Mouse (Mus musculus) hindbrain, embryonic 16.5 days (tissue): Measurements from ENCODE around the gene Ubac1. TPM values are rescaled to one million over a fixed set of nuclear protein-coding genes. Genes with fewer than 3 reads are reported as not detected.
A peak's percentile ranks its signal among the peaks of the same experiment; 100 is the strongest.

Experiments
- ATAC-seq: fragments of 200-750 bp; cut with Nextera tagmentation; 2 replicates; pipeline ENCODE4 v1.8.0; 2017; ENCODE audit warnings: moderate TSS enrichment, moderate library complexity
- H3K27ac ChIP-seq: fragments of 300-500 bp; sonication (generic); 2 replicates; pipeline ENCODE4 v1.5.1; 2014; ENCODE audit warnings: low read depth, mild to moderate bottlenecking, control low read depth, low read length, moderate library complexity
- H3K27me3 ChIP-seq: fragments of 300-500 bp; sonication (generic); replicated peaks from 2 replicates; pipeline ENCODE4 v1.6.1; 2014; ENCODE audit warnings: low read length; ENCODE audit not compliant: control insufficient read depth, insufficient read depth
- H3K36me3 ChIP-seq: fragments of 300-500 bp; sonication (generic); 2 replicates; pipeline ENCODE4 v1.6.1; 2014; ENCODE audit warnings: mild to moderate bottlenecking, low read length, moderate library complexity, mixed read lengths; ENCODE audit not compliant: control insufficient read depth, insufficient read depth
- H3K4me1 ChIP-seq: fragments of 300-500 bp; sonication (generic); 2 replicates; pipeline ENCODE4 v1.6.1; 2014; ENCODE audit warnings: low read depth, low read length; ENCODE audit not compliant: control insufficient read depth, insufficient read depth
- H3K4me2 ChIP-seq: fragments of 300-500 bp; sonication (generic); 2 replicates; pipeline ENCODE4 v1.6.1; 2014; ENCODE audit warnings: mild to moderate bottlenecking, low read length, control low read depth, moderate library complexity
- H3K4me3 ChIP-seq: fragments of 300-500 bp; sonication (generic); 2 replicates; pipeline ENCODE4 v1.5.1; 2014; ENCODE audit warnings: mild to moderate bottlenecking, low read length, control low read depth, moderate library complexity
- H3K9ac ChIP-seq: fragments of 300-500 bp; sonication (generic); 2 replicates; pipeline ENCODE4 v1.6.1; 2014; ENCODE audit warnings: low read depth, mild to moderate bottlenecking, control low read depth, low read length, moderate library complexity
- H3K9me3 ChIP-seq: fragments of 300-500 bp; sonication (generic); 2 replicates; pipeline ENCODE4 v1.6.1; 2014; ENCODE audit warnings: mild to moderate bottlenecking, low read length, moderate library complexity; ENCODE audit not compliant: control insufficient read depth
- WGBS: fragments of 180-500 bp; shearing (Covaris S2); extraction: QIAGEN DNeasy Blood & Tissue Kit; methylation state at CpG from one replicate; pipeline ENCODE4 v1.1.7; 2014; 5-methylcytosine and 5-hydroxymethylcytosine counted together
- polyA plus RNA-seq: library from polyadenylated mRNA; unstranded; fragments of >200 nt; fragmentation: Nextera tagmentation; extraction: Ambion mirVana; gene quantifications from 2 replicates; pipeline ENCODE4 v1.2.1, GENCODE M21; 2015

Gene Ubac1
- polyA plus RNA-seq, 1 experiment from 2014 or later, result 141 TPM

DNA sequence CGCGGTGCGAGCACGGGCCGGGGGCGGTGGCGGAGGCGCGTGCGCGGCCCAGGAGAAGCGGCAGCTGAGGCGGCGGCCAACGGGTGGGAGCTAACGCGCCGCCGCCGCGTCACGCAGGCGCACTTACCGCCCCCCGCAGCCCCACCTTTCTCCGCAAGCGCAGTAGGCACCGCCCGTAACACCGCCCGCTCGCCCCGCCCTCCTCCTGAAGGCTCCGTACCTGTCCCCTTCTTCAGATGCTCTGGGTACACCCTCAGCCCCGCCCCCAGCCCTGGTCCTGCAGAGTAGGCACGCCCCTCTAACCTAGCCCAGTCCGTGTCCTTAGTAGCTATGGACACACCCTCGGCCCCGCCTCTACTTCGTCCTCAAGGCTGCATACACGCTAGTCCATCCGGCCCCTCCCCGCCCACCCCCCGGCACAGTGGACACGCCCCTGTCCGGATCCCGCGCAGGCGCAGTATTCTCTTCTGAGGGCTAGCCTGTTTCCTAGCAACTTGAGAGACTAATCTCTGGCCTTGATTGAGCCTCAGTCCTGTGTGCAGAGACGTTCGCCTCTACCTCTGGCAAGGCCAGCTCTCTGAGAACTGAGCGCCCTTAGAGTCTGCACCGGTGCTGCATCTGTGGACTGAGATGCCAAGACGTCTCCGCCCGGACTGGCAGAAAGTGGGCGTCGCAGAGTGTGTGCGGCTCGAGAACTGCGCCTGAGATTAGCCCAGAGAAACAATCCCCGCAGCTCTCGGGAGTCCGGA lies 38.2 kb downstream of the Ubac1 start, which contains the start of gene Camsap1:
Gene Camsap1, minus strand, starts transcription at position 124 of the 749 bp plus-strand sequence.
- H3K4me3 ChIP-seq, result peak within 1 kb of the TSS; percentile 82
- H3K4me1 ChIP-seq, result peaks cover 35% of the 10 kb centered on the region
- H3K4me2 ChIP-seq, result peak within 1 kb of the TSS; percentile 69
- peak within 1 kb of the TSS; percentile 92 for H3K27ac ChIP-seq
- H3K9me3 ChIP-seq, result no peaks in the 10 kb centered on the region
- no peaks in the 10 kb centered on the region for H3K27me3 ChIP-seq
- ATAC-seq, result peak; percentile 99
- H3K9ac ChIP-seq, result peak within 1 kb of the TSS; percentile 97
- WGBS, result under 1% methylated on average over 42 of the region's 64 CpGs
- H3K36me3 ChIP-seq, result no peaks in the 10 kb centered on the region

DNA sequence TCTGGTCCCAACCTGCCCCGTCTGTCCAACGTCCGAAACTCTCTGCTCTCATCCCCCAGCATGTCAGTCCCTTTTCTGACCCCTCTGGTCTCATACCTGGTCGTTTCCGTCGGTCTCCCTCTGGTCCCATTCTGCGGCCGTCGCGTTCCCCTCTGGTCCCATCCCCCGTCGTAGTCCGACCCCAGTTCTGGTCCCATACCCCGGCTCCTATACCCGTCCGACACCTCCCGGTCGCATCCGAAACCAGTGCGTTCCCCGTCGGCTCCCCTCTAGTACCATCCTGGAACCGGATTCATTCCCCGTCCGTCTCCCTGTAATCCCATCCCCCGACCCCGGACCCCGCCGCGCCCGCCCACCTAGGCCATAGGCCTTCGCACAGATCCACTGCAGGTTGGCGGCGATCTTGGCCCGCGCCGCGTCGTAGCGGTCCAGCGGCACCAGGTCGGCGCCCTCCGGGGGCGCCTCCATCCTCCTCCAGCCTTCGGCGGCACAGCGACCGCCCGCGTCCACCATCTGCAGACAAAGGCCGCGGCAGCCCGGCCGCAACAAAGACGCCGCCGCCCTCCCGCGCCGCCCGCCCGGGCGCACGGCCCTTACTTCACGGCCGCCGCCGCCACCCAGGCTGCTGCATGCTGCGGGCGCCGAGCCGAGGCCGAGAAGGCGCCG lies 39.0 kb downstream of the Ubac1 start:
- H3K4me1 ChIP-seq, result peaks cover 40% of the 10 kb centered on the region
- peak overlapping the region; percentile 69 for H3K4me2 ChIP-seq
- H3K9me3 ChIP-seq, result no peaks in the 10 kb centered on the region
- peak overlapping the region; percentile 97 for H3K9ac ChIP-seq
- peak overlapping the region; percentile 82 for H3K4me3 ChIP-seq
- peak; percentile 6 for ATAC-seq
- H3K27me3 ChIP-seq, result no peaks in the 10 kb centered on the region
- H3K36me3 ChIP-seq, result no peaks in the 10 kb centered on the region
- under 1% methylated on average over 54 of the region's 76 CpGs for WGBS
- H3K27ac ChIP-seq, result peak overlapping the region; percentile 92

GRCm38 (mm10) chr2:25982052-25982425 lies 39.5 kb downstream of the Ubac1 start:
- WGBS, result 1% methylated on average over 16 of the region's 16 CpGs
- Histone ChIP-seq H3K9ac (peak overlapping the region; percentile 97), H3K36me3 (no peaks in the 10 kb centered on the region), H3K4me1 (peaks cover 40% of the 10 kb centered on the region), H3K27ac (peak overlapping the region; percentile 92), H3K9me3 (no peaks in the 10 kb centered on the region), H3K4me3 (peak overlapping the region; percentile 82), H3K4me2 (peak overlapping the region; percentile 69), H3K27me3 (no peaks in the 10 kb centered on the region)
- ATAC-seq, result no peak

DNA sequence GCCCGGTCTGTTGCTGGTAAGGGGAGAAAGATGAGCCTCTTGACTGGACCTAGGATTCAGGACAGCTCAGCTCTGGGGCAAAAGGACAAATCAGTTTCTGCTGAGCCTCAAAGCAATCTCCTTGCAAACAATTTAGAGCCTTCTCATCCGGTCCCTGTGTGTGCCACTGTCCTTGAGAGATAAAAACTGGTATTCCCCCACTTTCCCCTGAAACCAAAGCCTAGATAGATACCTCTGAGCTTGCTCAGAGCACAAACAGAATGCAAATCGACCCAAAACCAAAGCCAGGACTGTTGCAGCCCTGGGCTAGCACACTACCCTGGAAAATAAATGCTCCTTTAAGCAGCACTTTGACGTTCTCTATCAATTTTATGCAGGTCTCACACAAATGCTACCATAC lies 42.5 kb downstream of the Ubac1 start:
- WGBS, result 81% methylated on average over 4 of the region's 4 CpGs
- Histone ChIP-seq H3K27me3 (no peaks in the 10 kb centered on the region), H3K4me1 (peaks cover 34% of the 10 kb centered on the region), H3K9ac (no peak overlapping the region), H3K27ac (no peak overlapping the region), H3K36me3 (no peaks in the 10 kb centered on the region), H3K9me3 (no peaks in the 10 kb centered on the region), H3K4me2 (no peak overlapping the region), H3K4me3 (no peak overlapping the region)
- ATAC-seq, result no peak

DNA sequence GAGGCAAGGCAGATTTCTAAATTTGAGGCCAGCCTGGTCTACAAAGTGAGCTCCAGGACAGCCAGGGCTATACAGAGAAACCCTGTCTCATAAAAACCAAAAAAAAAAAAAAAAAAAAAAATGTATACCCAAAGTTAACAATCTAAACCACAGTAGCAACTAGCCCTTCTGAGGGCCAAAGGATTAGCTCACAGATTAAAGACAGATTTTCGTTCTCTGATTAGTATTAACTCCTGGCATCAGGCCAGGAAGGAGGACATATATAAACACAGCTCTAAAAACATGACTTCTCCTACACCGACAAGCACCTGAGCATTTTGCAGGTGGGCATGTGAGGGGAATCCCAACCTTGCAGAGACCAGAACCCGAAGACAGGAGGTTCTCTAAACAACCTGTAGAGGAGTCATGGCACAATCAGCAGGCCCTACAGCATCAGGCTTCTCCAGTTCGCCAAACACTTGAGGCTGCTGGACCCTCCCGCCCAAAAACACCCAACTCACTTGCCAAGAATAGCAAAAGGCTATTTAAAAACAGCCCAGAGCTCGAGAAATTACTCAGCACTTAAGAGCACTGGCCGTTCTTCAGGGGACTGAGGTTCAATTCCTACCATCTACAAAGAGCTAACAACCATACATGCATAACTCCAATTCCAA lies 43.8 kb downstream of the Ubac1 start:
- no peak for ATAC-seq
- H3K4me1 ChIP-seq, result peaks cover 33% of the 10 kb centered on the region
- 83% methylated on average over 7 of the region's 7 CpGs for WGBS

DNA sequence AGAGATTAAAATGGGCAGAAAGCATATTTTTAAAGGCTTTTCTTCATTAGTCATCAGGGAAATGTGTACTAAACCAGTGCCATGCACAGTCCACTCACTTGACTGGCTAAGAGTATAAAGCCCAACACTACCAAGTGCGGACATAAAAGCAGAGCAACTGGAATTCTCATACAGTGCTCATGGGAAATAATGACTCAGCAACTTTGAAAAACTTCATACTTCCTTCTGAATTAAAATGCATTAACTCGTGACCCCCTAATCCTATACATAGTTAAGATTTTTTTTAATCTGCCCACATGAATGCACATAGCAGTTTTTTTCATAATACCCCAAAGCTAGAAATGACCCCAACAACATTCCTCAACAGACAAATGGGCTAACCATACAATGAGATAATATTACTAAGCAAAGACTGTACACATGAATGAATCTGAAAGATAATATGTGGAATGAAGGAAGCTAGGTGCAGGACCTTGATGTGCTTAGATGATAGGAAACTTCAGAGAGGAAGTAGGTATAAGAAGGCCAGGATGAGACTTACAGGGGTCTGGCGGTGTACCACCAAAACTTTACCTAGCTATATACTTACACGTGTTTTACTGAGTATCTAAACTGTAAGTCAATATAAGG lies 46.3 kb downstream of the Ubac1 start:
- H3K4me1 ChIP-seq, result peaks cover 18% of the 10 kb centered on the region
- H3K27ac ChIP-seq, result no peak overlapping the region
- H3K4me3 ChIP-seq, result no peak overlapping the region
- H3K9ac ChIP-seq, result no peak overlapping the region
- no peaks in the 10 kb centered on the region for H3K27me3 ChIP-seq
- ATAC-seq, result no peak
- H3K36me3 ChIP-seq, result no peaks in the 10 kb centered on the region
- H3K4me2 ChIP-seq, result no peak overlapping the region
- H3K9me3 ChIP-seq, result no peaks in the 10 kb centered on the region
- 87% methylated on average over 4 of the region's 4 CpGs for WGBS

More for the DNA sequence above, 43.8 kb downstream of the Ubac1 start:
- H3K36me3 ChIP-seq, result no peaks in the 10 kb centered on the region
- H3K27ac ChIP-seq, result no peak overlapping the region
- no peak overlapping the region for H3K9ac ChIP-seq
- no peak overlapping the region for H3K4me3 ChIP-seq
- no peaks in the 10 kb centered on the region for H3K27me3 ChIP-seq
- no peaks in the 10 kb centered on the region for H3K9me3 ChIP-seq
- H3K4me2 ChIP-seq, result no peak overlapping the region

DNA sequence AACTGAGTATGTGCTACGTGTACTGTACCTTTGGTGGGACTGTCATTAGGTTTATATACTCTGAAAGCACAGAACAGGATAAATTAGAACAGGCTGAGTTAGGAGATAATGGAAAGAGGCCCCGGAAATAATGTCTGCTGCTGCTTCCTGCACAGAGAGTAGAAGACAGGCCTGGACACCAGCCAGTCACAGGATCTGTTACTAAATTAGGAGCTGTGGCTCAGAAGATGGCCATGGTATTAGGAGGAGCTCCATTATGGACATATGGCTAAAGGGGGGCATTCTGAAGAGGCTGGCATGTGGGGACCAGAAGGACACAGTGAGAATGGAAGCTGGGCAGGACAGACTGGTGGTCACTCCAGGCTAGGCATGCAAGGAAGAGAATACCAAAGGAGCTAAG lies 51.1 kb downstream of the Ubac1 start:
- WGBS, result 85% methylated on average over 2 of the region's 2 CpGs

DNA sequence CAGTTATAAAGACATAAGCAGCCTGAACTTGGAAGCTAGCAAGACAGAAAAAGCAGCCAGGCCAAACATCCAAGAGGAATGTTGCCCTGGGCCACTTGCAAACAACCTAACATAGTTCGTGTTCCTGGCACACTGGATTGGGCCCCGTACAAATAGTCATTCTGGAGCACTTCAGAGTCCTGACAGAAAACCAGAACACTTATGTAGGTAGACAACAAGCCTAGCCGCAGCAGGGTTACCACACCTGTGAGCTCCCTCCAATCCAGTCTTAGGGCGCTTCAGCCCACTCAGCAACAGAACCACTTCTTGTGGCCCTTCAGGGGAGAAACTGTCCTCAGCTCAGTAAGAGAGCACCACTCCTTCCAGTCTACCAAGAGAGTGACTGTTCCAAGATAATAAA lies 52.2 kb downstream of the Ubac1 start:
- no peak for ATAC-seq
- Histone ChIP-seq H3K4me3 (no peak overlapping the region), H3K27me3 (no peaks in the 10 kb centered on the region), H3K4me1 (no peaks in the 10 kb centered on the region; the same call in none of the 2 replicates), H3K9ac (no peak overlapping the region), H3K4me2 (no peak overlapping the region), H3K9me3 (no peaks in the 10 kb centered on the region), H3K36me3 (peaks cover 17% of the 10 kb centered on the region), H3K27ac (no peak overlapping the region)
- 97% methylated on average over 4 of the region's 4 CpGs for WGBS

More for the DNA sequence above, 51.1 kb downstream of the Ubac1 start:
- Histone ChIP-seq H3K36me3 (peaks cover 7% of the 10 kb centered on the region), H3K4me3 (no peak overlapping the region), H3K9me3 (no peaks in the 10 kb centered on the region), H3K4me2 (no peak overlapping the region), H3K27ac (no peak overlapping the region), H3K9ac (no peak overlapping the region), H3K27me3 (no peaks in the 10 kb centered on the region), H3K4me1 (no peaks in the 10 kb centered on the region; the same call in none of the 2 replicates)
- peak; percentile 37; the same call in 1 of the 2 replicates for ATAC-seq
